Mouse (Mus musculus): ENCODE results near the gene Foxi1. TPM values are rescaled to one million over a fixed set of nuclear protein-coding genes. Genes with fewer than 3 reads are reported as not detected.
A peak's percentile ranks its signal among the peaks of the same experiment; 100 is the strongest.
"Not testable (repeated sequence)": the region's sequence is repeated elsewhere in the genome, so short reads cannot be mapped to it uniquely, and the experiment has no call there.

The Foxi1 gene
- not detected in 2 replicates for polyA plus RNA-seq (2015; fragmentation: Nextera tagmentation; extraction: Ambion mirVana)

DNA sequence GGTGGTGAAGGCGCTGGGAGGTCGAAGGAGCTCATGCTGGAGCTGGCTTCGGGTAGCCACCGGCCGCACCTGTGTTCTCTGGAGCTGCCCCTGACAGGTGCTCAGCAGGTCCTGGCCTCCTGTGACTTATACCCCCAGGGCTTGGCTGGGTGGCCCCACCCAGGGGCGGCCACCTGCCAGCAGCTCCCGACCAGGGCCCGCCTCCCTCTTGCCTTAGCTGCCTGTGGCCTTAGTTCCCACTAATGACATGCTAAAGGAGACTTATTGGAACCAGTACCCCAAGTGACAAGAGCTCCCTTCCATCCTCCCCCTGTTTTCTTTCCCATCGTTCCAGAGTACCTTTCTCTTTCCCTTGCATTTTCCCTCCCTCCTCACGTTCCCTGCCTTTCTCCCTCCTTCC lies at the start of gene Foxi1:
Foxi1 (minus strand) TSS at position 101 of the 400 bp plus-strand sequence.
- 86% methylated on average over 10 of the region's 10 CpGs for WGBS
- no peaks in the 10 kb centered on the region for H3K36me3 ChIP-seq
- H3K27ac ChIP-seq: no peak within 1 kb of the TSS
- no peaks in the 10 kb centered on the region for H3K9me3 ChIP-seq
- no peak within 1 kb of the TSS for H3K4me2 ChIP-seq (replicated peaks)
- no peaks in the 10 kb centered on the region for H3K4me1 ChIP-seq (replicated peaks)
- no peak within 1 kb of the TSS for H3K4me3 ChIP-seq (replicated peaks)
- H3K9ac ChIP-seq (replicated peaks): no peak within 1 kb of the TSS
- 0 out of 2 replicates have a peak, but pooled peaks cover 3% of the 10 kb centered on the region for H3K27me3 ChIP-seq
- ATAC-seq: no peak

DNA sequence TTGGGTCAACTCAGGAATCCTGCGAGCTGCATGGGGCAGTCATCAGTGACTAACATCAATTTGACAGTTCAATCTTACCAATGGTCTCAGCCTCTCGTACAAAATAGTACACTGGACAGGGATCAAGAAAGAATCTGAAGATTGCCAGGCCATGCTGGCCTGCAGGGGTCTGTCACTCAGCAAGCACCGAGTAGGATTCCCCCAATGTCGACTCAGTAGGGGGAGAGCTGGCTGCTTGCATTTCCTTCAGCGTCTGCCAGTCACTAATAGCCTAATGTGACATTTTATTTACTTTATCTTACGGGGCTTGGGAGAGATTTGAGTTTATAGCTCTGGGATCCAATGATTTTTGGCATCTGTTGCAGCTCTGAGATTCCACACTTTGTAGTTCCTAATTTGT lies 35.1 kb upstream of the Foxi1 start:
- 67% methylated on average over 6 of the region's 6 CpGs for WGBS
- Histone ChIP-seq H3K9ac (replicated peaks) (no peak overlapping the region), H3K4me1 (replicated peaks) (no peaks in the 10 kb centered on the region), H3K4me3 (replicated peaks) (no peak overlapping the region), H3K27ac (no peak overlapping the region), H3K9me3 (0 out of 2 replicates have a peak, but pooled peaks cover 3% of the 10 kb centered on the region), H3K36me3 (no peaks in the 10 kb centered on the region), H3K27me3 (no peaks in the 10 kb centered on the region), H3K4me2 (replicated peaks) (no peak overlapping the region)
- ATAC-seq: no peak

DNA sequence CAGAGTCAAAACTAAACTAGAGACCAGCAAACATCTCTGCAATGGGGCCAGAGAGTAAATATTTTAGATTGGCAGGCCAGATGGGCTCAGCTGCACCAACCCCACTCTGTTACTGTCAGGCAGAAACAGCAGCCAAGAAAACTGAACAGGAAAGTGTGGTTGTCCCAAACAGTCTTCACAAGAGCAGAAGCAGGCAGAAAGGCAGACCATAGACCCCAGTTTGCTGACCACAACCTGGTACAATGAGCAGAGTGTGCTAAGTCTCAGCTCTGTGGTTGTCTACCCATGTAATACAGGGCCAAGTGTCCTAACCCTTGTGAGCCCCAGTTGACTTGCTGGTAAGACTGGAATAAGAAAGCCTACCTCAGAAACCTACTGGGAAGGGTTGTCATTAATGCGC lies 32.4 kb upstream of the Foxi1 start:
- Histone ChIP-seq H3K9me3 (0 out of 2 replicates have a peak, but pooled peaks cover 3% of the 10 kb centered on the region), H3K36me3 (no peaks in the 10 kb centered on the region), H3K4me2 (replicated peaks) (no peak overlapping the region), H3K27me3 (no peaks in the 10 kb centered on the region), H3K9ac (replicated peaks) (no peak overlapping the region), H3K27ac (no peak overlapping the region), H3K4me1 (replicated peaks) (no peaks in the 10 kb centered on the region), H3K4me3 (replicated peaks) (no peak overlapping the region)
- WGBS: 100% methylated on average over 1 of the region's 1 CpGs
- no peak for ATAC-seq

DNA sequence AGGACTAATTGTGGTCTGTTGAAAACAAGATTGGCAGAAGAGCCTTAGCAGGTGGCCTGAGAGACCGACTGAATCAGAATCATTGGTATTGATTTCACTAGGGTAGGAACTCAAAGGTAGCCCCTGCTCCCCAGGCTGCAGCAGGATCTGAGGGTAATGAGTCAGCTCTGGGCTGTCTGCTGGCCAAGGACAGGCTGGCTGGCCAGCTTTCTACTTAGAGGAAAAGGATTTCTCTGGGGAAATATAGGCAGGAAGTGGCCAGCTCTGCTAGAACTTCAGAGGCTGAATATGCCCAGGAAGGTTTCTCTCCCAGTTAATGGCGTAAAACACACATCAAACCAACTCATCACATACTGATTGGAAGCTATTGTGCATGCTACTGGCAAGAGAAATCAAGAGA lies 31.8 kb upstream of the Foxi1 start:
- no peaks in the 10 kb centered on the region for H3K36me3 ChIP-seq
- H3K4me3 ChIP-seq (replicated peaks): no peak overlapping the region
- no peak for ATAC-seq
- no peak overlapping the region for H3K4me2 ChIP-seq (replicated peaks)
- H3K9me3 ChIP-seq: 0 out of 2 replicates have a peak, but pooled peaks cover 3% of the 10 kb centered on the region
- WGBS: 82% methylated on average over 2 of the region's 2 CpGs
- no peak overlapping the region for H3K9ac ChIP-seq (replicated peaks)
- no peaks in the 10 kb centered on the region for H3K27me3 ChIP-seq
- H3K27ac ChIP-seq: no peak overlapping the region
- H3K4me1 ChIP-seq (replicated peaks): no peaks in the 10 kb centered on the region

DNA sequence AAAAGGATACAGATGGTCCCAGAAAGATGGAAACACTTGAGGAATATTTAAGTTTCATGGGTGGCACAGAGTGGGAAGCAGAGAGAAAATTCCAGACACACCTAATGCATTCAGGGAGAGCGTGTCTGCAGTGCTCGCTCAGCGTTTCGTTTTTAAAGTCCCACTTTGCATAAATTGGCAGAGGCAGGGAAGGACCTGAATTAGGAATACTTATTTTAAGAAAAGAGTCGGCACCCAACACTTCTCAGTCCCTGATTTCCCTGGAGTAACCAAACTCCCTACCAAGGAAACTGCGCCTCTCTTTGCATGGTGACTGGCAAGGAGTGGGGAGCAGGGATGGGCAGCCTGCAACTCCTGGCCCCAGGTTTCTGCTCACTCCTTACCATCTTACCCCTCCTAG lies 29.0 kb upstream of the Foxi1 start:
- H3K27me3 ChIP-seq: no peaks in the 10 kb centered on the region
- ATAC-seq: no peak
- WGBS: 82% methylated on average over 6 of the region's 6 CpGs
- H3K9me3 ChIP-seq: no peaks in the 10 kb centered on the region
- H3K9ac ChIP-seq (replicated peaks): no peak overlapping the region
- no peak overlapping the region for H3K27ac ChIP-seq
- no peak overlapping the region for H3K4me2 ChIP-seq (replicated peaks)
- no peaks in the 10 kb centered on the region for H3K4me1 ChIP-seq (replicated peaks)
- no peak overlapping the region for H3K4me3 ChIP-seq (replicated peaks)
- H3K36me3 ChIP-seq: no peaks in the 10 kb centered on the region

DNA sequence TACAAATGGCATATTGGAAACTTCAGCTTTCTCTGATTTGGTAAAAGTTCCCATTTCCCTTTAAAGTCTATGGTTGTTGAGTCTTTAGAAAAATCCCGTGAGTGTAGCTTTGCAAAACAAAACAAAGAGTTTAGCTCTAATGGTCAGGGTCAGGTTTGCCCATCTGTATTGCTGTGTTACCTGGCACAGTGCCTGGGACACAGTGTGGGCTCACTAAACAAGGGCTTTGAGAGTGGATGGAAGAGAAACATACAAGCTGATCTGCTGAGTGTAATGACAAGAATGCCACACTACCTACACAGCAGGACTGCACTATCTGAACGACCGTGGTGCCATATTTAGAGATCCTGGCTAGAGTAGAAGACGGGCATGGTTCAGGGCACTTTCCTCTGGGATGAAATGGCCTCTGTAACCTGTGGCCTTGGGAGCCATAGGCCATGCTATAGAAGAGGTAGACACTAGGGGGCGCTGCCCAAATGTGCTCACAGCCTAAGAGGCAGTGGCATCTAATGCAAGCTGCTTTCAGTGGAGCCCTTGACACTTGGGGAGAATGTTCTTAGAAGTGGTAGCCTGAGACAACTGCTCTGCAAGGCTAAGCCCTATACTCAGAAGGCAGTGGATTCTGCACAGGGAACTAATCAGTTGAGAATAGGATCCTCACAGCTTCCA lies 28.3 kb upstream of the Foxi1 start:
- Histone ChIP-seq H3K9ac (replicated peaks) (no peak overlapping the region), H3K36me3 (no peaks in the 10 kb centered on the region), H3K27me3 (no peaks in the 10 kb centered on the region), H3K4me3 (replicated peaks) (no peak overlapping the region), H3K27ac (no peak overlapping the region), H3K4me2 (replicated peaks) (no peak overlapping the region), H3K4me1 (replicated peaks) (no peaks in the 10 kb centered on the region), H3K9me3 (no peaks in the 10 kb centered on the region)
- ATAC-seq: peak; percentile 9; the same call in 1 of the 2 replicates
- WGBS: 48% methylated on average over 5 of the region's 5 CpGs

DNA sequence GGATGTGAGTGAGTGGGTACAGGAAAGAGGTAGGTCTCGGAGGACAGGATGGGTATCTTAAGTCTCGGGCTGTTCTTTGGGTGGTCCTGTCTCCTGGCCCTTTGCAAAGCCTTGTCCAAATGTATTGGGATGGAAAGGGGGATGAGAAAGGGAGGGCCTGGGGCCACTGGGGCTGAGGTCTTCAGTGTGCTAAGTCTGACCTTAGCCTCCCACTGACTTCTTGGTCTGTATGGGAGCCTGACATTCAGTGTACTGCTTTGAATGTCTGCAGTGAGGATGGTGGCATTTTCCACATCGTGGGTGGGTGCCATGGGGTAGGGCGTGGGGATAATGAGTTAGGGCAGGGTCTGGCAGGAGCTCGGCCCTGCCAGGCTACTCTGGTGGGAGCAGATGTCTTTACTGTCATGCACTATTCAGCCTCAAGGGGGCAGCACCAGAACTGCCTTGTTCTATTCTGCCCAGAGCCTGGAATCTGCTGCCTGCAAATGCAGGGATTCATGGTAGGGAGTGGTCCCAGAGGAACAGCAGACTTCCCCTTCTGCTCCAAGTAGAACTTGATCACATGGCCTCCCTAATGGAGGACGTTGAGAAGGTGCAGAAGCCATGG lies 21.0 kb upstream of the Foxi1 start:
- Histone ChIP-seq H3K4me1 (replicated peaks) (no peaks in the 10 kb centered on the region), H3K27me3 (no peaks in the 10 kb centered on the region), H3K9me3 (no peaks in the 10 kb centered on the region), H3K9ac (replicated peaks) (no peak overlapping the region), H3K36me3 (no peaks in the 10 kb centered on the region), H3K4me2 (replicated peaks) (no peak overlapping the region), H3K27ac (no peak overlapping the region), H3K4me3 (replicated peaks) (no peak overlapping the region)
- ATAC-seq: peak; percentile 84
- WGBS: 42% methylated on average over 6 of the region's 6 CpGs

DNA sequence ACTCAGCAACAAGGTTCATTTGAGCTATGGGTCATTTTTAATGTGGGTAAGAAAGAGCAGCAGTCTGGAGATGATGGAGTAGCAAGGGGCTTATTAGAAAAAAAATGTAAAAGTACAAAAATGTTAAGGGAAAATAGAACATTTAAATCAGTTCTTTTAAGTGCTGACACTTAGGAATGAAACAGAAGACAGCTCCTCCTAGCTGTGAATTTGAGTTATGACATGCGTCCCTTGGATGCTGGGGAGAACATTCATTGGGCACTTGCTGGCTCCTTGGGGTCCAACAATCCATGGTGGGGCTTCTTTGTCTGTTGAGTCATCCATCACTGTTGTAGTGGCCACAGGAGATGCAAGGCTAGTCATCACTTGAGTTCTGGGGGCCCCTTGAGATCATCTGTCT lies 19.3 kb upstream of the Foxi1 start:
- Histone ChIP-seq H3K4me1 (replicated peaks) (no peaks in the 10 kb centered on the region), H3K9me3 (no peaks in the 10 kb centered on the region), H3K9ac (replicated peaks) (no peak overlapping the region), H3K36me3 (no peaks in the 10 kb centered on the region), H3K27ac (no peak overlapping the region), H3K4me2 (replicated peaks) (no peak overlapping the region), H3K27me3 (0 out of 2 replicates have a peak, but pooled peaks cover 4% of the 10 kb centered on the region), H3K4me3 (replicated peaks) (no peak overlapping the region)
- 34% methylated on average over 1 of the region's 1 CpGs for WGBS
- ATAC-seq: no peak

DNA sequence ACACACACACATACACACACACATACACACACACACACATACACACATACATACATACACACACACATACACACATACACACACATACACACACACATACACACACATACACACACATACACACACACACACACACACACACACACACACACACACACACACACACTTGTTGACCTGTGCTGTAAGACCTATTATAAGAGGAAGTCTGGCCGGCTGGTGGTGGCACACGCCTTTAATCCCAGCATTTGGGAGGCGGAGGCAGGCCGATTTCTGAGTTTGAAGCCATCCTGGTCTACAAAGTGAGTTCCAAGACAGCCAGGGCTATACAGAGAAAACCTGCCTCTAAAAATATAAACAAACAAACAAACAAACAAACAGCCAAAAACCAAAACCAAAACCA lies 12.7 kb upstream of the Foxi1 start:
- not testable (repeated sequence) for ATAC-seq; H3K36me3 ChIP-seq; H3K9ac ChIP-seq (replicated peaks); H3K27ac ChIP-seq; H3K9me3 ChIP-seq; H3K4me1 ChIP-seq (replicated peaks); H3K4me3 ChIP-seq (replicated peaks); H3K4me2 ChIP-seq (replicated peaks); H3K27me3 ChIP-seq
- WGBS: 82% methylated on average over 4 of the region's 4 CpGs

DNA sequence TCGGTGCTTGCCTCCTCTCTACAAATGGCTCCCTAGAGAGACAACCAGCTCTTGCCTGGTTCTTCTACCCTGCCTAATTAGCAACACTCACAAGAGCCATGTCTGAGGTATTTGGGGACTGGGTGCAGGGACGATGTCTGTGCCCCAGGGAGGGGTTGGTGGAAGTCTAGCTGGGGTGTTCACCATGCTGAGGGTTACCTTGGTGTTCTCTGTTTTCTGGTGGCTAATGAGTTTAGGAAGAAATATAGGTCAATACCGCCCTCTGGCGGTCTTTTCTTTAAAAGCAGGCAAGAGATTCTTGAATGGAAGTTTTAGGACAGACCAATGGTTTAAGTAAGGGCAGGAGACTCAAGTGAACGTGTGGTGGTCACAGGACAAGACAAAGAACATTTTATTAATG lies 5.0 kb upstream of the Foxi1 start:
- Histone ChIP-seq H3K4me2 (replicated peaks) (no peak overlapping the region), H3K4me3 (replicated peaks) (no peak overlapping the region), H3K9ac (replicated peaks) (no peak overlapping the region), H3K36me3 (no peaks in the 10 kb centered on the region), H3K4me1 (replicated peaks) (no peaks in the 10 kb centered on the region), H3K27me3 (no peaks in the 10 kb centered on the region), H3K27ac (no peak overlapping the region), H3K9me3 (no peaks in the 10 kb centered on the region)
- 23% methylated on average over 5 of the region's 5 CpGs for WGBS
- peak; percentile 62; the same call in 1 of the 2 replicates for ATAC-seq

DNA sequence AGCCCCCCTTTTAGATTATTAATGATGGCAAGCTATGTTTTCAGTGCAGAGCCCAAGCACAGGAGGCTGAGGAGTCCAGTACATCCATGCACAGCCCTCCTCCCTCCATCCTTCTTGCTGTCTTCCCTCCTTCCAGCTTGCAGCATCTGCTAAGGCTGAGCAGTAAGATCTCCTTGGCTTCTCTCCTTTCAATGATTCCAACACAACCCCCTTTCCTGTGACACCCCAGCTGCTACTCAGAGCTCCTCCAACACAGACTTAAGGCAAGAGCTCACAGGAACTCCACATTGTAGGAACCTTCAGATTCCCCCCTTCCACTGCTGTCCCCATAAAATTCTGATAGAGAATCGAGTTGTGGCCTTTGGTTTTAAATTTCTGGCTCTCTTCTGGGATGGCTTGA lies 5.1 kb downstream of the Foxi1 start:
- Histone ChIP-seq H3K27me3 (0 out of 2 replicates have a peak, but pooled peaks cover 3% of the 10 kb centered on the region), H3K9me3 (no peaks in the 10 kb centered on the region), H3K4me3 (replicated peaks) (no peak overlapping the region), H3K36me3 (no peaks in the 10 kb centered on the region), H3K9ac (replicated peaks) (no peak overlapping the region), H3K4me2 (replicated peaks) (no peak overlapping the region), H3K27ac (no peak overlapping the region), H3K4me1 (replicated peaks) (no peaks in the 10 kb centered on the region)
- WGBS: 63% methylated on average over 1 of the region's 1 CpGs
- ATAC-seq: no peak

DNA sequence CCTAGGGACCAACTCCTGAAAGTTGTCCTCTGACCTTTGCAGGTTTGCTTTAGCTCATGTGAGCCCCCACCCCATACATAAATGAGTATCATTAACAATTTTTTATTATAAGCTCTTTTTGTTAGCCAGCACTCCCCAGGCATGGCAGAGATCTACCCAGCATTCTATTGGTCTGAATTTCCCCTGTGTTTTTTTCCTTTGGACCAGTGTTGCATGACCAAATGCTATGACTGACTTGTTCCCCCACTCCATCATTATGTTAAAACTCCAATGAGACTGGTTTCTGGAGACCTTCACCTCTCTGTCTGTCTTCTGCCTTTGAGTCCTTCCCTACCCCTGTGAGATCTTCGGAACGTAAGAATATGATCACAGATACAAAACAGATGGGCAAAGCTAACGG lies 12.7 kb downstream of the Foxi1 start:
- H3K9ac ChIP-seq (replicated peaks): no peak overlapping the region
- H3K4me1 ChIP-seq (replicated peaks): no peaks in the 10 kb centered on the region
- no peaks in the 10 kb centered on the region for H3K9me3 ChIP-seq
- no peak overlapping the region for H3K4me3 ChIP-seq (replicated peaks)
- no peak for ATAC-seq
- no peaks in the 10 kb centered on the region for H3K36me3 ChIP-seq
- H3K27me3 ChIP-seq: no peaks in the 10 kb centered on the region
- no peak overlapping the region for H3K4me2 ChIP-seq (replicated peaks)
- 96% methylated on average over 3 of the region's 3 CpGs for WGBS
- no peak overlapping the region for H3K27ac ChIP-seq
